Mouse (Mus musculus): ENCODE data around the gene Slc22a15.

Slc22a15 gene

GRCm38 (mm10) chr3:101923843-101924740, at the start of gene Slc22a15:
Gene Slc22a15, minus strand, starts transcription at chr3:101924453.
- peak; percentile 75 for DNase-seq

GRCm38 (mm10) chr3:101966825-101967558, 42.7 kb upstream of the Slc22a15 start:
- no peak for DNase-seq

DNA sequence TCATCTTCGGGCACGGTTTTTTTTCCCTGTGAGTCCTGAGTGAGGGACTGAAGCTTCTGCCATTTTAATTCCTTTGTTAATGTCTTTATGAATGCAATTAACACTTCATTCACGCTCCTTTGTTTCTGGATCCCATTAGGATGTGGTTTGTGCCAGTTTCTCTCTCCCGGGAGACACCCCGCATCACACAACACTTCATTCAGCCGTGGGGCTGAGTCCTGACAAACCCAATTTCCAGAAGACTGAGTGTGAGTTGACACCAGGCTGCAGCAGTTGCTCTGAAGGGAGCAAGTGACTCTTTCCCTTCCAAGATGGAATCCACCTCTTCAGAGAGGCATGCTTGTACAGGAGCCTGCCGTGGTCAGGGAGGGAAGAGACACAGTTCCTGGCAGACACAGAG, 40.1 kb upstream of the Slc22a15 start:
- DNase-seq: no peak

DNA sequence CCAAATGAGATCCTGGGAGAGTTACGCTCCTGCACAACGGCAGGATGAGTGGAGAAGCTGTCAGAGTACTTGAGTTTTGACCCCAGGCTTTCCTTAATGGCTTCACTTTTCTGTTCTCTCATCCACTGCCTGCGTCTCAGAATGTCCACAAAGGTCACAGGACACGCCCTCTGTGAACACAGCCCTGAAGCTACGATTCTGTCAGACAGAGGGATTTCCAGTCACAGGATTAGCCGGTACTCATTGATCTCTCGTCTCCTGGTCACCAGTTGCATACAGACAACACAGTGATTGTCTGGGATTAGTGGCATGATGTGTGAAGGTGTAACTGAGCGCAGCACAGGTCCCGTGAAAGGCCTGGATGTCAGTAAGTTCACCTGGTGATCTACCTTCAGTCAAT, 39.2 kb upstream of the Slc22a15 start:
- DNase-seq: no peak

DNA sequence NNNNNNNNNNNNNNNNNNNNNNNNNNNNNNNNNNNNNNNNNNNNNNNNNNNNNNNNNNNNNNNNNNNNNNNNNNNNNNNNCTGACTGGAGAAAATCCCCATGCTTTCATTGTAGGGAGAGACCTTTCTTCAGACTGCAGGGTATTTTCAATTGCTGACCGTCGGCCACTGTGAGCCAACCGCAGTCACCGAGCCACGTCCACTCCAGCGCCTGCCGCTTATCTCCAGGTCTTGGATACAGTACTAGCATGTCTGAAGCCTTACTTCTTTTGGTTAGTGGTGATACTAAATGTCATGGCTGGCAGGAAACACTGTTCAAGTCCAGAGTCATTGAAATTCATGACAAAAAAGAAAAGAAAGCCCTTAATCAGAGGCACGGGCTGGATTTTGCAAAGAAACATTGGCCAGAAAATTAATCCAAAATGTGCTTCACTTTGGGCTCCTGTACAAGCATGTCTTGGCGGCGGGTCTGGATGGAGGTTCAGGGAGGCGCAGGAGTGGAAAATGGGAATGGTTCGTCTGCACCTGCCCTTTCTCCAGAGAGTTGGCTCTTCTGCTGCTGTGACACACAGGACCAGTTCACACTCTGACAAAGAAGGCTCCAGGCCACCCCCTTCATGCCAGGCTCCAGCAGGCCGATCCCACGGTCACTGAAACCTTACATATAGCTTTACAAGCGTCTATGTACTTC, 37.0 kb upstream of the Slc22a15 start:
- DNase-seq: no peak

DNA sequence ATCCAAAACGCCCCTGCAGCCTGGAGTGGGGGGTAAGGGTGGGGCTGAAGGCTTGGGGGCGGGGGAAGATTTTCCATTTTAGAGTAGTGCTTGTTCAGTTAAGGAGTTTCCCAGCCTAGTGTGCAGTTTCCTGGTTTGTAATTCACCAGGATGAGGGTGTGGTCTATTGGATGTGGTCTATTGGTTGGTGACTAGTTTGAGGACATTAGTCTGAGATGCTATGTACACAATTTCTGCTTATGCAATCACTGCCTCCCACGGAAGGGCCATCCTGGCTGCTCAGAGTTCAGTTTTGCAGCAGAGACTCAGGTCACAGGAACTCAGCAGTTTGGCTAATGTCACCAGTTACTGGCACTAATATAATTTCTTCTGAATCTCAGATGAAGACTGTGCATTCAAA, 33.8 kb upstream of the Slc22a15 start:
- no peak for DNase-seq

DNA sequence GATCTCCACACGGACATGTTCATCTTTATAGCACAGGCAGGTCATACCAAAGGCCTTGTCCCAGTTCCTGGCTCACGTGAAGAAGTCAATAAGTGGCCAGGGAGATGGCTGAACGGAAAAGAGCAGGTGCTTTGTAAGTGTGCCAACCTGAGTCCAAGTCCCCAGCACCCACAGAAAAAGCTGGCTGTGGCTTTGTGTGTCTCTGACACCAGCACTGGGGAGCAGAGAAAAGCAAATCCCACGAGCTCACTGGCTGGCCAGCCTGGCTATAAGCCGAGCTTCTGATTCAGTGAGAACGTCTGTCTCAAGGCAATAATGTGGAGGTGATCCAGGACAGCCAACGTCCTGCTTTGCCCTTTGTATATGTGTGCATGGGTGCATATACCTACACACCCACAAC, 29.3 kb upstream of the Slc22a15 start:
- no peak for DNase-seq

GRCm38 (mm10) chr3:101952577-101952976, 28.3 kb upstream of the Slc22a15 start:
- no peak for DNase-seq

- no peak for DNase-seq
Observed at GRCm38 (mm10) chr3:101948572-101948971, 24.3 kb upstream of the Slc22a15 start.

DNA sequence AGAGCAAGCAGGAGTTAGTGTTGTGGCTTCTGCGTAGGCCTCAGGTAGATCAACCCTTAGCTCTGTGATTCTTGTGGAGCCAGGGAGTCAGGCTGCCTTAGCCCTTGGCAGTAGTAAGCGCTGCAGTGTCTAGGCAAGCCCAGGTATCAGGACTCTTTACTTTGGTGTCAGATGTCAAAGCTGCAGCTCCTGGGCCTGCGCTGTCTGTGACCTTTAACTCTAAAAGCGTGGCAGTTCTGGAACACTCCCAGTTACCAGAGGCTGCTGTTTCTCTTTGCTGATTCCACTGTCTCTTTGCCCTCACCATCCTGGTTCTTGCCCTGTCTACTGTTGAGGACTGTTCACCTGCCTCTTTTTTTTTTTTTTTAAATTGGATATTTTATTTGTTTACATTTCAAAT, 23.0 kb upstream of the Slc22a15 start:
- DNase-seq: no peak

DNA sequence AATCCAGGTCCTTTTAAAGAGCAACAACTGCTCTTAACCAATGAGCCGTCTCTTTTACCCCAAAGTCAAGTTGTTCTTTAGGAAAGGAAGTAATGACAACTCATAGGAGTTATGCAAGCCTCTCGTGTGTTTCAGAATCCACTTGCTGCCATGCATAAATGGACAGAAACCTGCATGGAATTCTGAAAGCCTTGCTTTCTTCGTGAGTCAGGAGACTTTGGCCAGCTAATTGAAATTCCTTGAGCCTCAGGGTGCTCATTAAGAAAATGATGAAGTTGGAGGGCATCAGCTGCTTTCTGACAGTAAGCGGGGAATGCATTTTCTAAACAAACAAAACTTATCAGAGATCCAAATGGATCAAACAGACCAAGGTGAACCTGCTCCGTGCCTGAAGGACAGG, 21.0 kb upstream of the Slc22a15 start:
- DNase-seq: no peak

- no peak for DNase-seq
Observed at GRCm38 (mm10) chr3:101940418-101940817, 16.2 kb upstream of the Slc22a15 start.

- no peak for DNase-seq
Observed at GRCm38 (mm10) chr3:101939865-101940264, 15.6 kb upstream of the Slc22a15 start.

GRCm38 (mm10) chr3:101939152-101939551, 14.9 kb upstream of the Slc22a15 start:
- DNase-seq: no peak

- no peak for DNase-seq
Observed at GRCm38 (mm10) chr3:101936369-101936768, 12.1 kb upstream of the Slc22a15 start.

- DNase-seq: no peak
Observed at GRCm38 (mm10) chr3:101933820-101934219, 9.6 kb upstream of the Slc22a15 start.

DNA sequence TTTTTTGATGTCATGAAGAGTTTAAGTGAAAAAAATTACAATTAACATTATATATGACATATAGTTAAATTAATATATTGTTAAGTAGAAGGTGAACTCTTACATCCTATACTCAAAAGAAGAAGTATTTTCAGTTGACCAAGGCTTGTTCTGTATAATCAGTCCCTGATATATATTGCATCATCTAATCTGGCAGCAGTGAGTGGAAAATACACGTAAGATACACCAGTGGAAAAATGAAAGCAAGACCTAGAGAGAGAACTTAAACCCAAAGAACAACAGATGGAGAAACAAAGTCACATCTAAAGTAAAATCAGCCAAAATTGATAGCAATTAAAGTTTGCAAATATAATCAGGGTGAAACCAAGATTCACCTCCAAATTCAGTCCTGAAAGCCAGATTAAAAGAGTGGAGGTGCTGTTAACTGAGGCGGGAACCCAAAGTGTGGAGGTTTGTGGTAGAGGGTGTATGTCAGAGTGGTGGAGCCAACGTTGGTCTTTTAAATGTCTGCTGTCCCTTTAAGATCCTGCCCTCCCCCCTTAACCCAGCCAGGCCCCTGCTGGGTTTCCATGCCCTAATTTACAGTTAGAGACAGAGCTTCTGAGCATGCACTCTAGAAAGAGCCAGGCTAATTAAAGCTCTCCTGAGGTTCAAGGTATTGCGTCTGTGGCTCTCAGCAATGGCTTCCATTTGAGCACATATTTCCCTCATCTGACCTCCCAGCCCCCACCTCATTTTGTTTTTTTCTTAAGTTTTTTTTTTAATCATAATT, 5.0 kb upstream of the Slc22a15 start:
- DNase-seq: peak; percentile 48

- no peak for DNase-seq
Observed at GRCm38 (mm10) chr3:101926636-101927035, 2.4 kb upstream of the Slc22a15 start.

DNA sequence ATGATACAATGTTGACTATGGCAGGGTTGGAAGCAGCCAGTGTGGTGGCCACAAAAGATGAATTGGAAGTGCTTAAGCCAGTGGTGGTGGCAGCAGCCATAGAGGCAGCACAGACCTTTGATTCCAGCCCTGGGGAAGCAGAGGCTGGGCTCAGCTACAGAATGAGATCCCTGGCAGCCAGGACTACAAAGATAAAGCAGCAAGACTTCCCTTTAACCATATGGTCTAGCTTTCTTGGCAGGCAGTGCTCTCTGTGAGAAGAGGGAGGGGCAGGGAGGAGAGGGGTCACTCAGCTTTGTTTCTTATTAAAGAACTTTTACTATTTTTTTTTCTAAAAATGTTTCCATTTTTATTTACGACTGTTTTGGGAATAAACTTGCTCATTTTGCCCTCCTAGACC, 1.4 kb upstream of the Slc22a15 start:
- DNase-seq: peak; percentile 77

DNA sequence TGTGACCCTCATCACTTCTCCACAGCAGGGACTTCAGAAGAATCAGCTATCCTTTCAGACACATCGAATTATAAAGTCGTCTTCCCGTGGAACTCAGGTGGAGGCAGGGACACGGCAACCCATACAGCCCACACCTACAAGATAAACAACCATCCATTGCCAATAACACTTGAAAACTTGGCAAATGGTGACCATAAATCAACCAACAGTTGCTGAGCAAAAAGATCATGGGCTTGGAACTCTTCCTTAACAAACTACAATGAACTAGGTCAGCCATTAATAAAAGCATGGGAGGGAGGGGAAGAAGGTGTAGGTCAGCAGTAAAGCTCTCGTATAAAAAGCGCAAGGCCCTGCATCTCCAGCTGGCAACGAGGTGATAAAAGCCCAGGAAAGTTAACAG, 1.9 kb downstream of the Slc22a15 start:
- peak; percentile 15 for DNase-seq

GRCm38 (mm10) chr3:101918526-101918925, 5.7 kb downstream of the Slc22a15 start:
- no peak for DNase-seq

GRCm38 (mm10) chr3:101917665-101918064, 6.6 kb downstream of the Slc22a15 start:
- no peak for DNase-seq

GRCm38 (mm10) chr3:101916525-101916924, 7.7 kb downstream of the Slc22a15 start:
- DNase-seq: no peak
